Mouse (Mus musculus): ENCODE results near the gene Fbxo40. TPM values are rescaled to one million over a fixed set of nuclear protein-coding genes. Genes with fewer than 3 reads are reported as not detected.

Gene Fbxo40
- total RNA-seq, 2 experiments from 2014 or later = 129 to 131 TPM

DNA sequence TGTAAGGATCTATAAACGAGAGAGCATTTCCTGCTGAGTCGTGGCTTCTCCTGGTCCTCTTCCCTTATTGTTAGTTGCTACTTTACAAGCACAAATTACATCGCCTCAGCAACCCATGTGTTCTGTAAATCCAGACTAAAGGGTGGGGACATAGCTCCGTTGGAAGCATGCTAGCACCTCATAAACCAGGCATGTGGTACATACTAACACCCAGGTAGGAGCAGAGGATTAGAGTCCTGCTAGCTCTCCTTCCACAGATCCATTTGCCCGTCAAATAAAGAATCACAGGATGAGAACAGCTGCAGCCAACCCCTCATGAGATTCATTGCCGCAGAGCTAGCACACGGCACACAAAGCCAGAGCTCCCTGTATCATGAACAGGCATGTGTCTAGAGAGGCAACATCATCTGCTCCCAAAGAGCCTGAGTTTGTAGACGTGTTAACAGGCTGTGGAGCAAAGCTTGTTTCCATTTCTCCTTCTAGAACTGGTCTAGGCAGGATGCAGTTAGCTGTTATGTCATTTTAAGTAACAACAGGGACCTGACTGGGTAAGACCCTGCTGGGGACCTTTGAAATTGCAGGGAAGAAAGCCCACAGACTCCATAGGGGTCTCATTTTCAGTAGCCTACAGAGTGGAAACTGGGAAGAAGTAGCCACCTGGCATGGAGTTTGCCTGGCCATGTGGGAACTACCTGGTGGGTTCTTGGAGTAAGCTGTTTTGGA lies 40.5 kb downstream of the Fbxo40 start:
- no peak for DNase-seq
- intact Hi-C loops (cut with DNase I) = loop anchor here (5.0 kb wide), 1 partner anchor 38 kb away; no protein-coding TSS in a partner anchor

DNA sequence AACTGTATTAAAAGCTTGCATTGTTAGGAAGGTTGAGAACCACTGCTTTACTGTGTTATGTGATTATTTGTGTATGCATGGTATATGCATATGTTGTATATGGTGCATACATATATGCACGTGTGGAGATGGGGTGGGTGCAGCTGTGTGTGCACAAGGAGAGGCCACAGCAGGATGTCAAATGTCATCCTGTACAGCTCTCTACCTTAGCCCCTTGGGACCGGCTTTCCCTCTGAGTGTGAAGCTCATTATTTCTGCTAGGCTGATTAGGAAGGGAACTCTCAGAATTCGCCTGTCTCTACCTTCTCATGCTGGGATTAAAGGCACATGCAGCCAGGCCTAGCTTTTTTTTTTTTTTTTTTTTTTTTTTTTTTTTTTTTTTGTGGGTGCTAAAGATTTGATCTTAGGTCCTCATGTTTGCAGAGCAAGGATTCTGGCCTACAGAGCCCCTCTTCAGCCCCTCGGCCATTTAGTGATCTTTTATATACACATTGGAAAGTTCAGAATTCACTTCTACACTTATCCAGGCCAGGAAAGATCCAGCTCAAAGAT lies 42.5 kb downstream of the Fbxo40 start:
- intact Hi-C loops (cut with DNase I) = loop anchor here (5.0 kb wide), 1 partner anchor 40 kb away; no protein-coding TSS in a partner anchor
- no peak for DNase-seq

DNA sequence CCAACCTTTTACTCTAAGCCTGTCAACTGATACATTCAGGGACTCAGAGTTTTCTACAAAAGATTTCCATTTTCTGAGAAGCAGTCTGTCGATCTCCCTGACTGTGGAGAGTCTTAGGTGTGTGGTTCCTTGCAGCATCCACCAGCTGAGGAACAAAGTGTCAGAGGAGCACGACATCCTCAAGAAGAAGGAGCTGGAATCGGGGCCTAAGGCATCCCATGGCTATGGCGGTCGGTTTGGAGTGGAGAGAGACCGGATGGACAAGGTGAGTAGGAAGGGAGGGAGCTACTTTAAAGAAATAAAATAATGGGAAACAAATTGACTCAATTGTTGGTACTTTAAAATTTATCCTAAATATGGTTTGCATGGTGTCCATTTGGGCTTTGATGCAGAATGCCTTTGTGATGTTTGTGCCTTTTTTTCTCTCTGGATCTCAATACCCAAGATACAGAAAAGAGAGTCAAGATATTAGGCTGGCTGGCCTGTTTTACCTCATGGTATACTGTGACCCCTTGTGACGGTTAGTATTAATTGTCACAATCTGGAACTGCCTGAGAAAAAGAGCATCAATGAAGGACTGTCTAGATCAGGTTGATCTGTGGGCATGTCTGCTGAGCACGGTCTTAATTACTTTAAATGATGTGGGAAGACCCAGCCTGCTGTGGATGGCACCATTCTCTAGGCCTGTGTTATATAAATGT lies 43.7 kb downstream of the Fbxo40 start:
- no peak for DNase-seq
- intact Hi-C loops (cut with DNase I) = loop anchor here (5.0 kb wide), 1 partner anchor 41 kb away; no protein-coding TSS in a partner anchor

DNA sequence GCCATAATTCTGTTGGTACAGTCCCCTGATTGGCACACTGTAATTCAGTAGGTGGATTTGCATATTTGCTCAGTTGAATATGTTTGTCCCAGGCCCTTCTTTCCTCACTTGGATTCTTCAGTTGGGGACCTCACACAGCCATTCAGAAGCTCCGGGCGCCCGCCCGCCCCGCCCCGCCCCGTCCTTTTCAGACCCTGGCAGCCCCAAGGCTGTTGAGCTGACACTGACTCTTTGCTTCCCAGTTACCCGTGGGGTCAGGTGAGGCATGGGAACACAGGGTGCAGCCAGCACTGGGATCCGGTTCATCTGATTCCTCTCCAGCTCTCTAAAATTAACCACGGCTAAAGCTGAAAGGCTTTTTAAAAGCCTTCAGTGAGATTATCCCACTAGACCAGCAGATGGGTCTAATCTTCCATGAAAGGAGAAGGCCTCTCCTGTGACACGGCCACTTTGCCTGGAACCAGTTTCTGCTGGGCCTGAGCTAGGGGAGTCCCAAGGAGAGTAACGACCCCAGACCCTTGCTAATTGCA lies 45.3 kb downstream of the Fbxo40 start:
- intact Hi-C loops (cut with DNase I) = loop anchor here (2.0 to 5.0 kb wide), 2 partner anchors 42 to 64 kb away; no protein-coding TSS in a partner anchor
- DNase-seq = peak; percentile 77 to 78

DNA sequence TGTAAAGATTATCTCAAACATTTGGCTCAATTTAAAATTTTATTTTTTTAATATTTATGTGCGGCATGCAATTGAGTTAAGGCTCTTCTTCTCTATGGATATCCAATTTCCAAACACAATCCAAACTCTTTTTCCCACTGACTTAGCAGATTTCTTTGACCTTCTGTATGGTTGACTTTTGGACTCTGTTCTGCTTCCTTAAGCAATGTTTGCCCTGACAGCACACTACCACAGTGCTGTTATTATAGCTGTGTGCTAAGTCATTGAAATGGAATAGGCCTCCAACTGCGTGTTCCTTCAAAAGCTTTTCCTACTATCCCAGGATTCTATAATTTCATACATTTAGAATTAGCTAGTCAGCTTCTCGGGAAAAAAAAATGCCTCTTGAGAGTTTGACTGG lies 46.7 kb downstream of the Fbxo40 start:
- DNase-seq = no peak
- intact Hi-C loops (cut with DNase I) = no loop called here

DNA sequence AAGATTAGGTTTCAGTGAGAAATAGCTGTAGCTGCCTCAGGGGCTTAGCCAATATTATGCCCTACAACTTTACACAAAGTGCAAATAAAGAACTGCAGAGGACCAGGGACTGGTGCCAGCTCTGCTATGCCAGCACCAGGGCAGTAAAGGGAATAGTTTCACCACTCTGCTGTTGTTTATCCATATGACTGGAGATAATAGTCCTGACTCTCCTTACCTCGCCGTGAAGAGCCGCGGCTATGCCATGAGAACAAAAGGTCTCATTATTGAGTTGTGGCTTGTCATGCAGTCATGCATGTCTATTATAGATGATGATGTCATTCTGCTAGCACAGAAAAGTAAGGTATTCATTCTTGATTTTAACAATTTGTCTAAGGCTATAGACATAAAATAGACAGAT lies 48.4 kb downstream of the Fbxo40 start:
- DNase-seq = peak in 1 of 2 experiments; percentile 26
- intact Hi-C loops (cut with DNase I) = no loop called here

DNA sequence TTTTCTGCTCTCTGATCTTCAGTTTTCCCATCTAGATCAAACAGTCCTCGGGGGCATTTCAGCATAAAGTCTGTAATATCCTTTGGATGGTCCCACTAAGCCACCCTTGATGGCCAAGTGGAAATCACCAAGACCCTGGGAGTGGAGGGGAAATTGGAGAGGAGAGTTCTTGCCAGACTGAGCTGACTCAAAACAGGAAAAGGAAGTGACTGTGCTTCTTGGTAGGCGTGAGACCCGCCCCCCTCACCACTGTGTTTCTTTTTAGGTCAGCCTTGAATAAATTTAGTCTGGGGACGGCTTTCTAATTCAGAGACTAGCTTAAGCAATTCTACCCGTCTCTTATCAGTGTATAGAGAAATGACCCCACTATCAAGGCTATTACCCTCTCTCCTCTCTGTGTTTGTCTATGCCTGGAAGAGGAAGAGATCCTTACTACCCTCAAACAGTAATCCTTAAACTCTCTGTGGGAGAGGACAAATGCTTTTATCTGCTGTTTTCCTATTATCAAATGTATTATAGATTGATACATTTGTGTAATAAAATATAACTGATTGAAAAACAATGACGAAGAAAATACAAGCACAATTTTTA lies 49.0 kb downstream of the Fbxo40 start:
- intact Hi-C loops (cut with DNase I) = no loop called here
- DNase-seq = peak; percentile 32 to 34

DNA sequence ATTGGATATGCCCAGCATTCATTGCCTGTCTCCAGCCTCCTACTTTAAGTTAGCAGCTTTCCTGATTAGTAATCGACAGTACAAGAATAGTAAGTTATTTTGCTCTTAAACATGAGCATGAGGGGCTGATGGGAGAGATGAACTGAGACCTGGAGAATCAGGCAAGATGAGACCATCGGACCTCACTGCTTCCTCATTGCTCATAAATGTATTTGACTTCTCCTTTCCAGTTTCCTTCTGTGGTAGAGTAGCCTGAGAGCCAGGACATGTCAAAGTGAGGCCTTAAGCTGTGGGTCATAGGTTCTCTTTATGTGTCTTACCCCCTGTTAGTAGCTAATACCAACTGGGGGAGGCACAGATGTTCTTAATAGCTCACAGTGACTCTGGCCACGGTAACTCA lies 54.5 kb downstream of the Fbxo40 start:
- no peak for DNase-seq
- intact Hi-C loops (cut with DNase I) = no loop called here

DNA sequence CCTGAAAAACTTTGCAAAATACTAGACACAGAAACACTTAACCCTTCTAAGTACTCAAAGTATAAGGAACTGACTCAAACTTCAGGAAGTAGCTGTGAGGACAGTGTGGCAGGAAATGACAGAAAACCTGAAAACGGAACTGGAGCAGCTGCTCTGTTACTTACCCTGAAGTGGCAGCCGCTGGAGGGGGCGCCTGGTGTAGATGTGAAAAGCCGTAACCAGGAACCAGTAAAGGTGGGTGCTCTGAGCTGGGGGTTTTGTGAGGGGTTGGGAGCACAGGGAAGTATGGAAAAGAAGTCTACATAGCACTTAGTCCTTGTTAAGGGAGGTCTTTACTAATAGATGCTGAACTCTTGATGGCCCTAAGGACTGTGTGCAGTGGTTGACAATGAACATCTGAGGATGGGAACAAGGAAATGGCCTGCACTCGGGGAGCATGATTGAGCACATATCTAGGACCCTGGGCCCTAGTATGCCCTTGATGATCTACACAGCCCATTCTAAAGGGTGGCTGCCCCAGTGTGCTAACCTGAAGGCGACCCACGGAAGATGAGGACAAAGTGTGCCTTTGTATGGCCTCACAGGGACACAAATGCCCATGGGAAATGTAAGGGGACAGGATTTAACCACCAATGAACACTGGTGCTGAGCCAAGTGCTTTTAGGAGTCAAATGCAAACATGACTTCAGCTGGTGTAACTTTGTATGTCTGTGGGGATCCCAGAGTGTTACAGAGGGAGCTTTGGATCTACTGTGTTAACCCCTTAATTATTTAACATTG lies 55.2 kb downstream of the Fbxo40 start, which contains the start of gene Hcls1:
TSS of gene Hcls1 (plus strand) at position 143 of the 780 bp plus-strand sequence.
- DNase-seq = peak; percentile 38 to 57
- intact Hi-C loops (cut with DNase I) = no loop called here

DNA sequence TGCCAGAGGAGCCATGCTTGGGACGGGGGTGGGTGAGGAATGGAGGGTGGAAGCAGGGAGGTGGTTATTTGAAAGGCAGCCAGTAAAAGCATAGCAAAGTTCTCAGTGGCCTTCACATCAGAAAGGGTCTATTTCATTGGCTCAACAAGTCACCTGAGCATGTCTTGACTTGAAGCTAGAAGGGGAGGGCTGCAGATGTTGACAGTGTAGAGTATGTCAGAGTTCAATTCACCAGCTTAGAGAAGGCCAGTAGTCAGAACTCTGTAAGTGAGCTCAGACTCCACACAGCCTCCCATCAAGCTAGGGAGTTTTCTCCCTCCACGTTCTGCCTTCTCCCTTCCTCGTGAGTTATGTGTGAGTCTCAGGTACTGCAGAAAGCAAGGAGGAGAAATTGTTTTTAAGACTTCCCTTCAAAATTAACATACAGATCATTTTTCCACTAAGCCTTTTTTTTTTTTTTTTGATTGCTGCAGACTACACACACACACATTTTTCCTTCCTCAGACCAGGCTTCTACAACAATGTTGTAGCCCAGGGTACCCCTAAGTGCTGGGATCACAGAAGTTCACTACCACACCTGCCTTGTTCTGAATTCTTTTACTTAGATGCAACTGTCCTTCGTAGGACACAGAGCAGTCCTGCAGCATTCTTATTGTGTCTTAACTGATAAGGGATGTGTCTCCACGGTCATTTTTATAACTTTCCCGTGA lies 56.0 kb downstream of the Fbxo40 start:
- DNase-seq = peak; percentile 32 to 49
- intact Hi-C loops (cut with DNase I) = no loop called here

DNA sequence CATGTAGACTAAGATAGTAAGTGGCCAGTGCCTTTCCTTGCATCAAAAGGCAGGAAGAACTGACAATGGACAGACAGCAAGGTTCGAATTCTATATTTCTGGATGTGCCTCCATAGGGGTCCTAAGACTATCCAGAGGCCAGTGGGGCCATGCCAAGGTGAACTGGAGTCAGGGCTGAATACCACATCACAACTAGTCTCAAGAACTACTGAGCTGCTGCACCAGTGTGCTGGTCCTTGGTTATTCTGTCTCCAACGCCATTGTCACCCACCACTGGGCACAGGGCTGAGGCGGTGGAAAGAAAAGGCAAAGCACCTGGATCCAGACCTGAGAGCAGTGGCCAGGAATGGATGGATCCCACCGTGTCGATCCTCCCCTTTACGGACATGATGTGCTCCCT lies 57.7 kb downstream of the Fbxo40 start:
- intact Hi-C loops (cut with DNase I) = loop anchor here (2.0 kb wide), 1 partner anchor 58 kb away; the partner anchor contains the start of genes Eaf2 and Golgb1
- DNase-seq = no peak

DNA sequence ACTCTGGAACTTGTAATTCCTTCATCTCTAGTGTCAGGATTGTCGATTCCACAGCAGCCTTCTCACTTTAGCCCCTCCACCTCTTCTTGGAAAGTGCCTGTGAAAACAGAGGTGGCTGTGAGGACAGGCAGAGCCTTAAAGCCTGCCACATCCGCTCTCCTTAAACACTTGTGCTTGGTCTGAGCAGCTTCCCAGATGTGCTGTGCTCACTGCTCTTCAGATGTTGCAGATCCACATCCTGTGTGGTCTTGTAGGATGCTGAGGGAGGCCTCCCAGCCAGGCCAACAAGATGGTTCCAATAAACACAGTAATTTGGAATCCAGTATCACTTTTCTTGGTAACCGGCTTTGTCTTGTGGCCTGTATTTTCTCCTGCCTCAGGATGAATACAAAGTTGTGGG lies 58.3 kb downstream of the Fbxo40 start:
- intact Hi-C loops (cut with DNase I) = loop anchor here (2.0 kb wide), 1 partner anchor 57 kb away; the partner anchor contains the start of genes Eaf2 and Golgb1
- no peak for DNase-seq

DNA sequence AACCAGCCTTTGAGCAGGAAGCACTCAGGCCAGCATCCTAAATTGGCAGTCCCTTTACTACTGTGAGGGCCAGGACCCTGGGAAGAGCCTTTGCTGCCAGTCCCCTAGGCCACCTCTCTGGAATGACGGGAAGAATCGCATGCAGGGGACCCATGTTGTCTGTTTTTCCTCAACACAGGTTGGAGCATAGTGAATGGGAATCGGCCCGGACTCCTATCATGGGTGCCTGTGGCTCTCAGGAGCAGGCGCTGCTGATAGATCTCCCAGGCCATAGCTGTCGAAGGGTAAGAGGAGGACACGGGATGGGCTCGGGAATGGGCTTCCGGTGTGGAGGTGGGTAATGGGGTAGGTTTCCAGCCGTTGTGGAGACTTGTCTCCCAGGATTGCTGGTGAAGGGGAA lies 58.9 kb downstream of the Fbxo40 start:
- no peak for DNase-seq
- intact Hi-C loops (cut with DNase I) = no loop called here

DNA sequence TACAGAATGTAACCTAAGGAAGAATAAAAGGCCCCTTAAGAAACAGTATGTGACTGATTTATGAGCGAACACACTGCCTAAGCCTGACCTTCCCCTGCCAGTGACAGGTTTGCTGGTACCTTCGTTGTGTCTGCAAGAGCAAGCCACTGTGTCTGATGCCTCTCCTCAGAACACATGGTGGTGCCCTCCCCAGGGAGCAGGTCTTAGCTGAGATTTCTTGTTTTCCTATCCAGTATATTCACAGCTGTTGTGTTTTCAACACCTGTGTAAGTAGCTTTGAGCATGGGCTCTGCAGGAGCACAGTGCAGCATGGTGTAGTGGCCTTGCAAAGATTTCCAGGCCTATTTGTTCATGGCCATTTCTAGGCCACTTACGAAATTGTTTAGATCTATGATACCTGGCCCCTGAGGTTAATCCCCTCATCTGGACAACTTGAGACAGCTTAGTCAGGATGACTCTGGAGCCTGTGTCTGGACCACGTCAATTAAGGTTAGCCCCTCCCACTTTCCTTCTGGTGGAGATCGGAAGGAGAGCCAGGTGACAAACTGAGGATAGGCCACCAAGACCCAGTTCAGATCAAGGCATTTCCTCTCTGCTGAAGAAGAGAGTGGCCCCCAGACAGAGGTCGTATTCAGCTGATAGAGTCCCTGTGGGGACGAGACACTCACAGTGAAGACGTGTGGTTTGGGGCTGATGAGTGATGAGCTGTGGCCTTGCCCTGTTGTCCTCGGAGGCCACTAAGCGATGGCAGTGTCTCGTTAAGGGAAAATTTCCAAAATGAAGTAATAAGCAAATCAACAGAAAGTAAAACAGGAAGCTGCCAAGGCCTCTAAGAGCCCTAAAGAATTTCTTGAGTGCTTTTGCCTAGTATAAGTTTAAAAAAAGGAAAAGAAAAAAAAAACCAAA lies 59.8 kb downstream of the Fbxo40 start:
- intact Hi-C loops (cut with DNase I) = no loop called here
- DNase-seq = no peak

DNA sequence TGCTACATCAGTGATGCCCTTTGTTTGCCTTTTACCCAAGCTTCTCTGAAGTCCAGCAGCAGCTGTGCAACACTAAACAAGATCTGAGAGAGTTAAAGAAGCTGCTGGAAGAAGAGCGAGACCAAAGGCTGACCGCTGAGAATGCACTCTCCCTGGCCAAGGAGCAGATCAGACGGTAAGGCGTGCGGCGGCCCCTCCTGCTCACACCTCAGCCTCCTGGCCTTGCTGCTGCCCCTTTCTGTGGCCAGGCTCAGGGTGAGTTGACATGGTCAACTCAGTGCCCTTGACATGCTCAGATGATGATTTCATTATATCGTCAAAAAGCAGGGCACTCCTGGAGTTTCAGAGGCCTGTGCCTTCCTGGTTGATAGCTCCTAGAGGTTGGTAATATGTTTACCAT lies 61.1 kb downstream of the Fbxo40 start:
- DNase-seq = no peak
- intact Hi-C loops (cut with DNase I) = no loop called here

DNA sequence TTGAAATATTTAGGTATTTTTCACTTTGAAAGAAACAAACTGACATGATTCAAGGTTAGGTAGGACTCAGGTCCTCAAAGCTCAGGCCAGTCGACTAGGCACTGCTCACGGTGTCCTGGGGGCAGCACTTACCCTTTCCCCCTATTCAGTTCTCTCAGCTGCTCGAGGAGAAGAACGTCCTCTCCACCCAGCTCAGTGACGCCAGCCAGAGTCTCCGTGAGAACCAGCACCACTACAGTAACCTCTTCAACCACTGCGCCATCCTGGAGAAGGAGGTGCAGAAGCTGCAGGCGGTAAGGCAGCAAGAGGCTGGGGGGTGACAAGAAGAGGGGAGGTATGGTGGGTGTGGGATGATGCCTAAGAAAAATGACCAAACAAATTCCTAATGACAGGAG lies 62.2 kb downstream of the Fbxo40 start:
- intact Hi-C loops (cut with DNase I) = no loop called here

DNA sequence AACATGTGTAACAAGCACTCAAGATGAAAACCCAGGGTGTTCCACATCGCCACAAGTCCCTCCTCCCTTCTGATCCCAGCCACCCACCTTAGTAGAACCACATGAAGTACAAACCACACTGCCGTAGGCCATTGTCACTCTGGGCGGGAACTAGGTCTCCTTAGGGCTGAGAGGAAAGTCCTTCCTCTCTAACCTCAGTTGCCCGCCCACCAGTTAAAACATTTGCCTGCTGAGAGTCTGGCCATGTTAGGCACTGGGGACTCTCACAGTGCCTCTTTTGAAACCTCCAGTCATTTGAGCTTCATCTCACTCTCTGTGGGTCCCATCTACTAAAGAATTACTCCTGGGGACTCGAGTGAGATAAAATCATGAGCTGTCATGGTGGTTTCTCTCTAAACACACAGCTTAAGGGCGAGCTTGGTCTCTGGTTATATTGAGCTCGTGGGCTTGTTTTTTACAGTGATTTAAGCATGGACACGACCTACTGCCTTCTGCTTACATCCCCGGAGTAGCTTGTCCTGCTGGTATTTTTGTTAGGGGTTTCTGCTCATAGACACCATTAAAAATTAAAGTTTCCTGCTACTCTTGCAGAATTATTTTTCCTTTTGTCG lies 62.7 kb downstream of the Fbxo40 start:
- intact Hi-C loops (cut with DNase I) = no loop called here
- no peak for DNase-seq

More for the DNA sequence above, 62.2 kb downstream of the Fbxo40 start:
- DNase-seq = no peak

Data from heart, postnatal 10 days (tissue).